Mouse (Mus musculus): ENCODE data around the gene Shank2. TPM values are rescaled to one million over a fixed set of nuclear protein-coding genes. Genes with fewer than 3 reads are reported as not detected.
A peak's percentile ranks its signal among the peaks of the same experiment; 100 is the strongest.

Shank2 gene
- total RNA-seq, 1 experiment = 0.94 TPM

GRCm38 (mm10) chr7:144284241-144285065 lies 282.7 kb downstream of the Shank2 start:
- no peak overlapping the region for H3K27ac ChIP-seq (ENCODE audit: insufficient read depth, low read depth, low read length, poor library complexity, severe bottlenecking)
- in situ Hi-C loops (cut with MboI; ENCODE audit: low sequenced_read_pairs in 2 of 2, unreplicated experiment in 2 of 2) = no loop called here
- DNase-seq (ENCODE audit: low read depth, low spot score) = no peak

GRCm38 (mm10) chr7:144285066-144285633 lies 283.4 kb downstream of the Shank2 start:
- DNase-seq (ENCODE audit: low read depth, low spot score) = no peak
- TF ChIP-seq ZNF384 (IDR thresholded peaks at IDR 0.05; ENCODE audit: low read depth, low read length) = no peak
- TF ChIP-seq HCFC1 (IDR thresholded peaks at IDR 0.05; ENCODE audit: borderline replicate concordance, insufficient read depth, low read length) = no peak
- no peak for TF ChIP-seq ZC3H11A (IDR thresholded peaks at IDR 0.05; ENCODE audit: borderline replicate concordance, low read depth, low read length)
- in situ Hi-C loops (cut with MboI; ENCODE audit: low sequenced_read_pairs in 2 of 2, unreplicated experiment in 2 of 2) = no loop called here
- Histone ChIP-seq H3K27ac (ENCODE audit: insufficient read depth, low read depth, low read length, poor library complexity, severe bottlenecking) (no peak overlapping the region), H3K4me1 (ENCODE audit: control insufficient read depth in 2 of 2, insufficient read depth in 2 of 2, low read length in 2 of 2, poor library complexity in 1 of 2) (peaks cover 0 to 5% of the 10 kb centered on the region in 2 experiments; a peak in 1 of 4 replicates), H3K9ac (ENCODE audit: insufficient read depth, low read depth, low read length, poor library complexity, severe bottlenecking) (0 out of 2 replicates have a peak overlapping the region, but pooled peaks have one; percentile 54), H3K36me3 (ENCODE audit: control insufficient read depth, insufficient read depth, low read length, poor library complexity, severe bottlenecking) (no peaks in the 10 kb centered on the region), H3K4me3 (ENCODE audit: insufficient read depth in 1 of 2, low read depth in 1 of 2, low read length in 2 of 2, poor library complexity in 1 of 2, severe bottlenecking in 1 of 2) (peak overlapping the region; percentile 64 to 75; a peak in 2 of 4 replicates), H3K9me3 (ENCODE audit: control insufficient read depth, insufficient read depth, low read depth, low read length) (no peaks in the 10 kb centered on the region)

More at GRCm38 (mm10) chr7:144284241-144285065, 282.7 kb downstream of the Shank2 start:
- Histone ChIP-seq H3K36me3 (ENCODE audit: control insufficient read depth, insufficient read depth, low read length, poor library complexity, severe bottlenecking) (no peaks in the 10 kb centered on the region), H3K9me3 (ENCODE audit: control insufficient read depth, insufficient read depth, low read depth, low read length) (no peaks in the 10 kb centered on the region), H3K9ac (ENCODE audit: insufficient read depth, low read depth, low read length, poor library complexity, severe bottlenecking) (peak overlapping the region; percentile 54), H3K4me1 (ENCODE audit: control insufficient read depth in 2 of 2, insufficient read depth in 2 of 2, low read length in 2 of 2, poor library complexity in 1 of 2) (peaks cover 0 to 5% of the 10 kb centered on the region in 2 experiments; a peak in 1 of 4 replicates), H3K4me3 (ENCODE audit: insufficient read depth in 1 of 2, low read depth in 1 of 2, low read length in 2 of 2, poor library complexity in 1 of 2, severe bottlenecking in 1 of 2) (peak overlapping the region; percentile 64 to 75)
- TF ChIP-seq ZC3H11A (IDR thresholded peaks at IDR 0.05; ENCODE audit: borderline replicate concordance, low read depth, low read length) (no peak), ZNF384 (IDR thresholded peaks at IDR 0.05; ENCODE audit: low read depth, low read length) (no peak), CHD2 (IDR thresholded peaks at IDR 0.05; ENCODE audit: low read depth, low read length) (no peak), HCFC1 (IDR thresholded peaks at IDR 0.05; ENCODE audit: borderline replicate concordance, insufficient read depth, low read length) (no peak), MAFK (IDR thresholded peaks at IDR 0.05; ENCODE audit: insufficient read depth, low read depth, low read length) (no peak)

- TF ChIP-seq CHD2 (IDR thresholded peaks at IDR 0.05; ENCODE audit: low read depth, low read length) = no peak
- no peak for TF ChIP-seq ZC3H11A (IDR thresholded peaks at IDR 0.05; ENCODE audit: borderline replicate concordance, low read depth, low read length)
- no peak for TF ChIP-seq ZNF384 (IDR thresholded peaks at IDR 0.05; ENCODE audit: low read depth, low read length)
- no peak for TF ChIP-seq MAFK (IDR thresholded peaks at IDR 0.05; ENCODE audit: insufficient read depth, low read depth, low read length)
- TF ChIP-seq HCFC1 (IDR thresholded peaks at IDR 0.05; ENCODE audit: borderline replicate concordance, insufficient read depth, low read length) = no peak
- in situ Hi-C loops (cut with MboI; ENCODE audit: low sequenced_read_pairs in 2 of 2, unreplicated experiment in 2 of 2) = no loop called here
- no peaks in the 10 kb centered on the region for H3K36me3 ChIP-seq (ENCODE audit: control insufficient read depth, insufficient read depth, low read length, poor library complexity, severe bottlenecking)
- no peak overlapping the region for H3K27ac ChIP-seq (ENCODE audit: insufficient read depth, low read depth, low read length, poor library complexity, severe bottlenecking)
- no peak overlapping the region for H3K9ac ChIP-seq (ENCODE audit: insufficient read depth, low read depth, low read length, poor library complexity, severe bottlenecking)
- no peaks in the 10 kb centered on the region for H3K9me3 ChIP-seq (ENCODE audit: control insufficient read depth, insufficient read depth, low read depth, low read length)
- H3K4me3 ChIP-seq (ENCODE audit: insufficient read depth in 1 of 2, low read depth in 1 of 2, low read length in 2 of 2, poor library complexity in 1 of 2, severe bottlenecking in 1 of 2) = no peak overlapping the region
- DNase-seq (ENCODE audit: low read depth, low spot score) = no peak
- peaks cover 0 to 5% of the 10 kb centered on the region in 2 experiments; a peak in 1 of 4 replicates for H3K4me1 ChIP-seq (ENCODE audit: control insufficient read depth in 2 of 2, insufficient read depth in 2 of 2, low read length in 2 of 2, poor library complexity in 1 of 2)
Observed at GRCm38 (mm10) chr7:144285912-144286311, 284.2 kb downstream of the Shank2 start.

GRCm38 (mm10) chr7:144287991-144288390 lies 286.3 kb downstream of the Shank2 start:
- no peak overlapping the region for H3K9ac ChIP-seq (ENCODE audit: insufficient read depth, low read depth, low read length, poor library complexity, severe bottlenecking)
- no peak for DNase-seq (ENCODE audit: low read depth, low spot score)
- peaks cover 0 to 5% of the 10 kb centered on the region in 2 experiments; a peak in 1 of 4 replicates for H3K4me1 ChIP-seq (ENCODE audit: control insufficient read depth in 2 of 2, insufficient read depth in 2 of 2, low read length in 2 of 2, poor library complexity in 1 of 2)
- in situ Hi-C loops (cut with MboI; ENCODE audit: low sequenced_read_pairs in 2 of 2, unreplicated experiment in 2 of 2) = no loop called here
- no peak overlapping the region for H3K27ac ChIP-seq (ENCODE audit: insufficient read depth, low read depth, low read length, poor library complexity, severe bottlenecking)
- no peak overlapping the region for H3K4me3 ChIP-seq (ENCODE audit: insufficient read depth in 1 of 2, low read depth in 1 of 2, low read length in 2 of 2, poor library complexity in 1 of 2, severe bottlenecking in 1 of 2)
- no peak for TF ChIP-seq ZNF384 (IDR thresholded peaks at IDR 0.05; ENCODE audit: low read depth, low read length)
- no peak for TF ChIP-seq HCFC1 (IDR thresholded peaks at IDR 0.05; ENCODE audit: borderline replicate concordance, insufficient read depth, low read length)
- TF ChIP-seq MAFK (IDR thresholded peaks at IDR 0.05; ENCODE audit: insufficient read depth, low read depth, low read length) = no peak
- TF ChIP-seq CHD2 (IDR thresholded peaks at IDR 0.05; ENCODE audit: low read depth, low read length) = no peak
- TF ChIP-seq ZC3H11A (IDR thresholded peaks at IDR 0.05; ENCODE audit: borderline replicate concordance, low read depth, low read length) = no peak
- H3K9me3 ChIP-seq (ENCODE audit: control insufficient read depth, insufficient read depth, low read depth, low read length) = no peaks in the 10 kb centered on the region
- no peaks in the 10 kb centered on the region for H3K36me3 ChIP-seq (ENCODE audit: control insufficient read depth, insufficient read depth, low read length, poor library complexity, severe bottlenecking)
